Mouse (Mus musculus): ENCODE measurements around the gene Hmga1b.
"Not testable (repeated sequence)": the region's sequence is repeated elsewhere in the genome, so short reads cannot be mapped to it uniquely, and the experiment has no call there.

Gene Hmga1b

DNA sequence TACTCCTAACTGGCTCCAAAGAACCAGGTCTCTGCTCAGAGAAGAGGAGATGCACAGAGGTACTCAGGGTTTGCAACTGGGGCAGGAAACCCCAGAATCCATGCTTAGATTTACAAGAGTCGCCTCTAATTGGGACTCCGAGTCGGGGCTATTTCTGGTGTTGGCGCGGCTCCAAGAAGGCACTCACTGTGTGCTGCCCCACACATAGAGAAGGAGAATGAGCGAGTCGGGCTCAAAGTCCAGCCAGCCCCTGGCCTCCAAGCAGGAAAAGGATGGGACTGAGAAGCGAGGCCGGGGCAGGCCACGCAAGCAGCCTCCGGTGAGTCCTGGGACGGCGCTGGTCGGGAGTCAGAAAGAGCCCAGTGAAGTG, at the start of gene Hmga1b:
Gene Hmga1b (plus strand): TSS at position 123 of the 370 bp plus-strand sequence.
- DNase-seq, result not testable (repeated sequence)

DNA sequence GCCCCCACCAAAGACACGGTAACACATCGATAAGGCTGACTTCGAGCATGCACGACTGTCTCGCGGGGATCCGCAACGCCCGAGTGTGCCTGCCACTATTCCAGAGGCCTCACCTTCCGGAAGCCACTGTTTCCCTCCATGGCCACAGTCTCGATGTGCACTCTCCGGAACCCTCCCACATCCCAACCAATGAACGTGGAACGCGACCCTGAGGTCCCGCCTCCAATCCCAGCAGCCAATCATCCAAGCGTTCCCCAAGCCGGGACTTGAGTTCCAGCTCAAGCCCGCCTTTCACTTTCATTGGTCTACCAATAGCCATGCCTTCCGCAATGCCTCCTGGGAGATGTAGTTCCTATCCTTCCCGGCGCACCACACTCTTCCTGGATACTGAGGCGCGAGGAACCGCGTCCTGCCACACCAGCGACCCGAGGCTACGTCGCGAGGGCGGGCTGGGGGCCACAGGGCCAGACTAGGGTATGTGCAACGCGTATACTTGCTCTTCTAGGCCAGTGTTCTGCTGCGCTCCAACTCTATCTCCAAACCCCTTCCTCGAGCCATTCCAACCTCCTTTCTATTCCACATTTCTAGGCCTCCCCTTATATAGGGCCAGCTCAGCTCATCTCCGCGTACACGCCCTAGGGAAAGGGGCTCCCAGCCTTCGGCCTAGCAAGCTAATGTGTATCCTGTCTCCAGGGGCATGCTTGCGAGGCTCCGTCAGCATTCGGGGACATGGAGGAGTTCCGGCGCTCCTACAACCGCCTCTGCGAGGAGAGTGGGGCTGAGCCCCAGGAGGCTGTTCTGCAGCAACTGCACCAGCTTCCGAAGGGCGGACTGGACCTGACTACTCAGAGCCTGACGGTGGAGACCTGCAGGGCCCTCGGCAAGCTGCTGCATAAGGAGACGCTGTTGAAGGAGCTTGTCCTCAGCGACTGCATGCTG, 48.7 kb upstream of the Hmga1b start, which contains the start of the genes Cenpx and Lrrc45:
Gene Cenpx (minus strand): TSS at position 159 of the 939 bp plus-strand sequence.
Gene Lrrc45 (plus strand): TSS at position 346 of the 939 bp plus-strand sequence.
- peak; percentile 89 for DNase-seq

DNA sequence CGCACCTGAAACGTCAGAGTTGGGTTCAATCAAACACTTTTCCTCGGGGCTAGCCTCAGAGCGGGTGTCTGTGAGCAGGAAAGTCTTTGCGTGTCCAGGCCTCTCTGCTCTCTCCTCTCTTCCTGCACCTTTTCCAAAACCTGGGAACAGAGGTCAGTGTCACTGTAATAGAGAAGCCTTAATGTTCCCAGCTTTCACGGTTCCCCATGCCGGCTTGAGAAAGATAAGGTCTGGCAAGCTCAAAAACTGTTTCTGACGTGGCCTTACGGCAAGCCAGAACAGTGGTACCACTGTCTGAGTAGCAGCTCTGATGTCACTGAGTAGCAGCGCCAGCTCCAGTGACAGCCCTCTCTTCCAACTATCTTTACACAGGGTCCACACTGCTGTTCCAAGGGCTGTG, 48.0 kb upstream of the Hmga1b start:
- no peak for DNase-seq

DNA sequence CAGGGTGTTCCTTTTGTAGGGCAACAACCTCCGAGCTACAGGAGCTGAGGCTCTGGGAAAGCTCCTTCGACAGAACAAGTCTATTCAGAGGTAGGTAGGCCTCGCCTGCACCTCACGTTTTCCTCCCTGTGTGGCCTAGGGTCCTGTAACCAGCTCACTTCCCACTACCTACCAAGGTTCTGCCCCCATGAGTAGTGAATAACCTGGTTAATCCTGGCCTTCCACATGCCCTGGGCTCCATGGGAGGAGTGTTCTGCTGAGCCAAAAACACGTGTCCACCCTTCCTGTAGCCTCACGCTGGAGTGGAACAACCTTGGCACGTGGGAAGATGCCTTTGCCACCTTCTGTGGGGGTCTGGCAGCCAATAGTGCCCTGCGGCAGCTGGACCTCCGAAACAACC, 47.5 kb upstream of the Hmga1b start:
- no peak for DNase-seq

DNA sequence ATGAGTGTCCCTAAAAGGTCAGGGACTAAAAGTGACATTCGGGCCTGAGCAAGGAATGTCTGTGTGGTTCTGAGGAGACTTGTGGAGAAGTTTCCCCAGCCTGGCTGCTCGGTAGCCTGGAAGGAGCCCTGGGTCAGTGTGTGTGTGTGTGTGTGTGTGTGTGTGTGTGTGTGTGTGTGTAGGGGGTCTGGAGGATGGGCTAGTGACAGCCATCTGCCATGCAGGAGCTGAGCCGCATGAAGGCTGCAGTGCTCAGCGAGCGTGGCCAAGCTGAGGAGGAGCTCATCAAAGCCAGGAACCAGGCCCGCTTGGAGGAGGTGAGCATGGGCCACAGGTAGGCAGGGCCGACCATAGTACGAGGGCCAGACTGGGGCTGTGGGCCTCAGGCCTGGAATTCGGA, 43.4 kb upstream of the Hmga1b start:
- no peak for DNase-seq

DNA sequence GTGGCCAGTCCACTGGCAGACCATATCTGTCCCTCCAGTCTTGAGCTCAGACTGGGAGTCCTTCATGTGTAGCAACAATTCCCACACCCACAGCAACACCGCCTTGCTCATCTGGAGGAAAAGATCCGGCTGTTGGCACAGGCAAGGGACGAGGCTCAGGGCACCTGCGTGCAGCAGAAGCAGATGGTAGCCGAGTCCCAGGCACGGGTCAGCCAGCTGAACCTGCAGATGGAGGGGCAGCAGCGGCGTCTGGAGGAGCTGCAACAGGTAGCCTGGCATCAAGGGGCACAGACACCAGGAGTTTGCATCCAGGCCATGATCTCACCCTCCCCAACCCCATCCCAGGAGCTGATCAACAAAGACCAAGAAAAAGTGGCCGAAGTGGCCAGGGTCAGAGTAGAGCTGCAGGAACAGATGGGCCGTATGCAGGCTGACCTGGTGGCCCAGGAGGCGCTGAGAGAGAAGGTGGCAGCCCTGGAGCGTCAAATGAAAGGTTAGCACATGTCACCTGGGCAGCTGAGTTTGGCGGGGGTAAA, 42.7 kb upstream of the Hmga1b start:
- no peak for DNase-seq

DNA sequence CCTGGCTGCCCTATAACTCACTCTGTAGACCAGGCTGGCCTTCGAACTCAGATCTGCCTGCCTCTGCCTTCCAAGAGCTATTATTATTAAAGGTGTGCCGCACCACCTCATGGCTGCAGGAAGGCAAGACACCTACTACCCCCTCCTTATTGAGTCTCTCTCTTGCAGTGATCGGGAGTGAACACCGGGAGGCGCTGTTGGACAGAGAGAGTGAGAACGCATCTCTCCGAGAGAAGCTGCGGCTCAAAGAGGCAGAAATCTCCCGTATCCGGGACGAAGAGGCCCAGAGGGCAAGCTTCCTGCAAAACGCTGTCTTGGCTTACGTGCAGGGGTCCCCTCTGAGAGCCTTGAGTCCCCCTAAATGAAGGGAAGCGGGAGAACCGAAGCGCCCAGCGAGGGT, 42.1 kb upstream of the Hmga1b start:
- peak; percentile 98 for DNase-seq

DNA sequence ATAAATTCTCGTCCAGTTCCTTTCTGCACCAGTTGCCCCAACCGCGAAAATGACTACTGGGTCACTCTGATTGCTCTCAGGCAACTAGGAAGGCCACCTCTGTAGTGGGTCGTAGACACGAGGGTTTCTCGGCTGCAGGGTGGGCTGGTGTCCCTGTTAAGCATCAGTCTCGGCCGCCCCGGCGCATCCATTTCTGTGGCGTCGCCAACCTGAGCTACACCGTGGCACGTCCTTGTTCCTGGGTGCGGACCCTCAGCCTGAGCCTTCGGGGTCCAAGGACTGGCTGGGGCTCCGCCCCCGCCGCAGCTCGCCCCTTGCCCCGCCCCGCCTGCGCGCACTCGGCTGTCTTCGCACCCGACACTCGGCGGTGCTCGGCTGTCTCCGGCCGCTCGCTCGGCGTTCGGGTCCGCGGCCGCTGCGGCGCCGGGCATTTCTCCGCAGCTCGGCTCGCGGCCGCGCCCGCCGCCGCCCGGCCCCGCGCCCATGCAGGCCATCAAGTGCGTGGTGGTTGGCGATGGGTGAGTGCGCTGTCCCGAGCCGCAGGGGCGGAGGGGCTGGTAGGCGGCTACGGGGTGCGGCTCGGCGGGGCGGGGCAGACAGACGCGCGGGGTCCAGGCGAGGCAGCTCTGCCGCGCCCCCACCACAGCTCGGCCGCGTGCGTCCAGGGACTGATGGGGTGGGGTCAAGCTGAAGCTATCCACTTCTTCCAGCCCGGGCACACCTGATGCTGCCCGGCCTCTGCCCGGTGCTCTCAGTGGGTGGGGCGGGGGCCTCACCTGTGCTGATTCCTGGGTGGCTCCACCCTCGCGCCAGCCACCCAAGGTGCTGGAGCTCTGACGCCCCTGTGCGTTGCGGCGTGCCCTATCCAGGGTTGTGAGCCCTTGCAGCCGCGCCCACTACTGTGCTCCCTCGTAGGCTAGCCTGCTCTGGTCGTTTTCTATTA, 41.2 kb upstream of the Hmga1b start, which contains the start of gene Rac3:
Gene Rac3 (plus strand): TSS at position 347 of the 943 bp plus-strand sequence.
- DNase-seq, result peak; percentile 80

DNA sequence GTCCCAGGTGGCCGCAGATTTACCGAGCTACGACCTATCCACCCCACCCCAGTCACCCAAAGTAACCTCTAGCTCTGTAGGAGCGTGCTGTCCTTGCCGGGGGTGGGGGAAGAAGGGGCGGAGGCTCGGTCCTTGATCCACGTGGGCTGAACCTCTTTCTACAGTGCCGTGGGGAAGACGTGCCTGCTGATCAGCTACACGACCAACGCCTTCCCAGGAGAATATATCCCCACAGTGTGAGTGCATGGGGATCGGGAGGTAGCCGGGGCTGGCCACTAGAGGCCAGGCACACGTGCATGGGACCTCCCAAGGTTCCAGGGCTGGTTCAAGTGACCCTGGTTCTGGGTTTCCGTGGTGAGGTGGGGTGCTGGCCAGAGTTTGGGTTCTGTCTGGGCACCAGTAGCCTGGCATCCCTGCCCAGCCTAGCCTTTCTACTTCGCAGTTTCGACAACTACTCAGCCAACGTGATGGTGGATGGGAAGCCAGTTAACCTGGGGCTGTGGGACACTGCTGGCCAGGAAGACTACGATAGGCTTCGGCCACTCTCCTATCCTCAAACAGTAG, 40.4 kb upstream of the Hmga1b start:
- DNase-seq, result peak; percentile 46

DNA sequence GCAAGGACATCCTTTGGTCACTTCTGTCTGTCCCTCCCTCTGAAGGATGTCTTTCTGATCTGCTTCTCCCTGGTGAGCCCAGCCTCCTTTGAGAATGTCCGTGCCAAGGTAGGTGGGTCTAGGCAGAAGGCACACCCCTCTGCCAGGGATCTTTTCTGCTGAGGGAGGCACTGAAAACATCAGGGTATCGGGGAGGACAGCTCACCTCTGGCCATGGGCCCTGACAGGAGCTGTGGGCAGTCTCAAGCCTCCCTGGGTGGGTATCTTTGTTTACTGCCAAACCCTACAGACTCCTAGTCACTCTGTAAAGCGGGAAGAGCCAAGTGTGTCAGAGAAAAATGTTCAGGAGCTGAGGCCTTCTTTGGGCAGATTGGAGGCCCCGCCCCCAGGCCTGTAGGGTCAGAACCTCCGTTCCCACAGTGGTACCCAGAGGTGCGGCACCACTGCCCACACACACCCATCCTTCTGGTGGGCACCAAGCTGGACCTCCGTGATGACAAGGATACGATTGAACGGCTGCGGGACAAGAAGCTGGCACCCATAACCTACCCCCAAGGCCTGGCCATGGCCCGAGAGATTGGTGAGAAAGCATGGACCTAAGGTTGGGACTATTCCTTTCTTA, 39.7 kb upstream of the Hmga1b start:
- no peak for DNase-seq

DNA sequence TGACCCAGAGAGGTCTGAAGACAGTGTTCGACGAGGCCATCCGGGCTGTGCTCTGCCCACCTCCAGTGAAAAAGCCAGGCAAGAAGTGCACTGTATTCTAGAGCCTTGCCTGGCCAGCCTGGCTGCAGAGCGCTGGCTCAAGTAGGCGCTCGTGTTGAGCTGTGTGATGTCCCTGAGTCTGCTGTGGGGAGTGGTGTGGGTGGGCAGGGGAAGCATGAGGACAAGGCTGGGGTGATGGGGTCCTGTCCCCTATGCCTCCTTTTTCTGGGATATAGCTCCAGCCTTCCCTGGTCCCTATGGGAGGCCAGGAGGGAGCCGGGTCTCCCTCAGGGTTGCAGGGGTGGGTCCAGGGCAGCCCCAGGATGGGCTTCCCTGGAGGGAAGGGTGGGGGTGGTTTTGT, 39.1 kb upstream of the Hmga1b start:
- no peak for DNase-seq

DNA sequence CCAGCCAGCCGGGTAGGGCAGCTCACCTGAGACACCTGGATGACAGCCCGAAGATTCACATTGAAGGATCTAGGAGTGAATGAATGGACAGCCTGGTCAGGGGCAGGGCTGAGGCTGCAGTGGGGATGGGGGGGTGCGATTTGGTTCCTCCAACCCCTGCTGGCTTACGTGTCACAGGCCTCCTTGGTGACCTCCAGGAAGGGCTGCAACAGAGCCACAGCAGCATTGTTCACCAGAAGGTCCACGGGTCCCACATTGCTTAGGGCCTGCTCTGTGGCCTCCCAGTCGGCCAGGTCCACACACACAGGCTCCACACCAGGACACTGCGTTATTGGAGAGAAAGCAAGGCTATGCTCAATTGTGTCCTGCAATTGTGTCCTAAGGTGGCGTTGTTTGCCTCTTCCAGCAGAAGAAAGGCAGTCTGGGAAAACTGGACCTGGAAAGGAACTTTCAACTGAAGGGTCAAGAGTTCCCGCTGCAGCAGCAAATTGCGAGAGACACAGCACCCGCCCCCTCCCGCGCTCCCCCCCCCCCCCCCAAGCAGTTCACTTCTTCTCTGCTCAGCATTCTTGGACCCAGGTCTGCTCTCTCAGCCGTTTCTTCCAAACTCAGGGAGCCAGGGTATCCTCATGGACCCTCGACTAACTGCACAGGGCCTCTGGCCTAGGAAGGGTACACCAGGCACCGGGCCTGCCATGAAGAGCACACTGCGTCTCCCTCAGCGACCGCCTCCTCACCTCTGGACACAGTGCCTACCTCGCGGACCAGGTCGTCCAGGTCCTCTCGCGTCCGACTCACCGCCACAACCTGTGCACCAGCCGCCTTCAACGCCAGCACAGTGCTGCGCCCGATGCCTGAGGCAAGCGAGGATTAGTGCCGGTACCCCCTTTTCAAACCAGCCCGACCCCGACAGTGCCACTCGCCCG, 36.1 kb upstream of the Hmga1b start:
- DNase-seq, result no peak

DNA sequence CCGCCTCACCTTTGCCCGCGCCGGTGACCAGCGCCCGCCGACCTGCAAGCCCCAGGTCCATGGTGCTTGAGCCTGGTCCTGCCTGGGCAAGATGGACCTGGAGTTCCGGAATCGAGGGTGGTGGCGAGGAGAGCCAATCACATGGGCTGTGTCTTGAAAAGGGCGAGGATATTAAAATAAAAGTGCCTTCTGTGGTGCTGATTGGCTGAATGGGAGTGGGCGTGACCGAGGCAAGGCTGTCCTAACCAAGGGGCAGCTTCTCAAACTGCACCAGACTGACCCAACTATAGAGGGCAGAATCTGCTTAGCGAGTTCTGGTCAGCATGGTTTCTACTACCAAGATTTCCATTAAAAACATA, 35.4 kb upstream of the Hmga1b start, which contains the start of gene Dcxr:
Gene Dcxr (minus strand): TSS at position 113 of the 359 bp plus-strand sequence.
- peak; percentile 44 for DNase-seq

DNA sequence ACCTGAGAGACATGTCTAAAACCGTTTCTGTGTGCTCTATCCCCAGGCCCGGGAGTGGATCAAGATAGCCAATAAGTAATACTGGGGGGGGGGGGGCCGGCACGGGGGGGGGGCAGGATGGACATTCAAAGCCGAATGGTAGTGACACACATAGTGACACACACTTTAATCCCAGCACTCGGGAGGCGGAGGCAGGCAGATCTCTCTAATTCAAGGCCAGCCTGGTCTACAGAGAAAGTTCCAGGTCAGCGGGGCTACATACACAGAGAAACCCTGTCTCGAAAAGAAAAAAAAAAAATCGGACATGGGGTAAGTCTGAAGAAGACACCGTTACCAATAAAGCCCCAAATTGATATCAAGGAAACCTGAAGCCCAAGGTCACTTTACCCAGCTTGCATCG, 35.0 kb upstream of the Hmga1b start:
- no peak for DNase-seq

DNA sequence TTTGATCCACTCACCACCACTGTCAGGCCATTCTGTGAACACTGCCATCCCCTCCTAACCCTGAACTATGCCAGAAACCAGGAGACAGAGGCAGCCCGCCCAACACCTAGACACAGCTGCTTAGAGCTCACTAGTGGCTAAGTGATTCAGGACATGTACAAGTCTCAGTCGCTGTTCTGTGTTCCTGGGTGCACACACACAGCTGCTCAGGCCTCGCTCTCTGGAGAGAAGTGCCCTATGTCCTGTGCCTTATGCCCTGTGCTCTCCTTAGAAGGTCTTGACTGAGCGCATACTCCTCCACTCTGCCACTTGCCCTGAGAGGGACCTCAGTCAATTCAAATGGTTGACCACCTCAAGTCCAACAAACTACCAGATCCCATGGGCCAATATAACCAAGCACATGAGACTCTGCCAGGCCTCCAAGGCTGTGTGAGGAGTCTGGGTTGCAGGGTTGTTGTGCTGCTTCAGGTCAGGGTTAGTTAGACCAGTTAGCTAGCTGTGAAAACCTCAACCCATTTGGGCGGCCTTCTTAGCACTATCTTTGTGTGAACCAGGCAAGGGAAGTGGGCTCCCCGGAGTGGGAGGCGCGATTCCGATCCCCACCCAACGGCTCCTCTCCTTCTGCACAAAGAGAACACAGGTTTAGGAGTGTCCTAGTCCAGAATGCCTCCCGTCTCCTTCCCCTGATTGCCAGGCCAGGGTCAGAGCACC, 33.9 kb upstream of the Hmga1b start:
- DNase-seq, result no peak

DNA sequence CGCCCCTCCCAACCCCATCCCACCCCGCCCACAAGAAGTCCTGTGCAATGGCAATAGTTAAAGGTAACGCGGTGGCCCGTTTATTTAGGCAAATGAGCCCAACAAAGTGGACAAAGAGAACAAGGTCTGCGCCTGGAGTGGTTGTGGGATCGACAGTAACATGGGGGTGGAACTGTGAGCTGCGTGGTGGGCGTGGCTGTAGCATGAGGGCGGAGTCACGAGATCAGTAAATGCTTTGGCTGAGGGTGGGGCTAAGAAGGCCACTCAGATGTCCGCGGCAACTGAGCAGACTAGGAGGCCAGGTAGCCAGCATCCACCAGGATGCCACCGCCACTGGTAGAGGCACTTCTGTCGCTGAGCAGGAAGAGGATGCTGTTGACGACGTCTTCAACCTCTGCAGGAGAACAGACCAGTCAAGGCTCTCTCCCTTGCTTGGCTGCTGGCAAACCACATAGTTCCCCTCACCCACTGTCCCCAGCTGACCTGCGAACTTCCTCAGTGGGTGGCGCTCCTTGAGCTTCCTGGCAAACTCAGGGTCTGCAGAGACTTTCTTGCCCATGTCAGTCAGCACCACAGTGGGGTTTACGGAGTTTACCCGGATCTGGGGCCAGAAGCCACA, 33.1 kb upstream of the Hmga1b start:
- not testable (repeated sequence) for DNase-seq

DNA sequence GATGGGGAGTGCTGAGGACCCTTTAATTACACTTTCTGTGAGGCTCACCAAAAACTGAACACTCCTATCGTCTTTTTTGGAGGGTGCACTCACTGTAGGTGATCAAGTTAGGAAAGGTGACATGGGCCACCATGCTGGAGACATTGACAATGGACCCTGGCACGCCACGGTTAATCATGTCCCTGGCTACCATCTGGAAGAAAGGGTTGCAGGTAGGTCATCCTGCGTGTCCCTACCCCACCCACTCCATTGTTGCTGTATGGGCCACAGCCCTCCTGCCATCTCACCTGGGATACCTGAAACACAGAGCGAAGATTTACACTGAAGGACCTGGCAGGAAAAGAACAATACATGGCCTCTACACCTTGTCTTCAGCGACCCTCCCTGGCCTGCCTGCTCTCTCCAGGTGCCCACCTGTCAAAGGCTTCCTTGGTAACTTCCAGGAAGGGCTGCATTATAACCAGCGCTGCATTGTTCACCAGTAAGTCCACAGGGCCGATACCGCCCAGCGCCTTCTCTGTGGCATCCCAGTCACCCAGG, 32.2 kb upstream of the Hmga1b start:
- no peak for DNase-seq

DNA sequence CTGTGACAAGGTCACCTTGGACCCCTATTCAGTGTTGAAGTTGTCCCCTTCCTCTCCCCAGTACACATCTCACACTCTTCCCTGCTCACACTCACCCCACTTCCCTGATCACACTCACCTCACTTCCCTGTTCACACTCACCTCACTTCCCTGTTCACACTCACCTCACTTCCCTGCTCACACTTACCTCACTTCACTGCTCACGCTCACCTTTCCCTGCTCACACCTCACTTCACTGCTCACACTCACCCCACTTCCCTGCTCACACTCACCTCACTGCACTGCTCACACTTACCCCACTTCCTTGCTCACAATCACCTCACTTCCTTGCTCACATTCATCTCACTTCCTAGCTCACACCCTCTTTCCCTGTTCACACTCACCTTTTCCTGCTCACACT, 31.2 kb upstream of the Hmga1b start:
- no peak for DNase-seq

DNA sequence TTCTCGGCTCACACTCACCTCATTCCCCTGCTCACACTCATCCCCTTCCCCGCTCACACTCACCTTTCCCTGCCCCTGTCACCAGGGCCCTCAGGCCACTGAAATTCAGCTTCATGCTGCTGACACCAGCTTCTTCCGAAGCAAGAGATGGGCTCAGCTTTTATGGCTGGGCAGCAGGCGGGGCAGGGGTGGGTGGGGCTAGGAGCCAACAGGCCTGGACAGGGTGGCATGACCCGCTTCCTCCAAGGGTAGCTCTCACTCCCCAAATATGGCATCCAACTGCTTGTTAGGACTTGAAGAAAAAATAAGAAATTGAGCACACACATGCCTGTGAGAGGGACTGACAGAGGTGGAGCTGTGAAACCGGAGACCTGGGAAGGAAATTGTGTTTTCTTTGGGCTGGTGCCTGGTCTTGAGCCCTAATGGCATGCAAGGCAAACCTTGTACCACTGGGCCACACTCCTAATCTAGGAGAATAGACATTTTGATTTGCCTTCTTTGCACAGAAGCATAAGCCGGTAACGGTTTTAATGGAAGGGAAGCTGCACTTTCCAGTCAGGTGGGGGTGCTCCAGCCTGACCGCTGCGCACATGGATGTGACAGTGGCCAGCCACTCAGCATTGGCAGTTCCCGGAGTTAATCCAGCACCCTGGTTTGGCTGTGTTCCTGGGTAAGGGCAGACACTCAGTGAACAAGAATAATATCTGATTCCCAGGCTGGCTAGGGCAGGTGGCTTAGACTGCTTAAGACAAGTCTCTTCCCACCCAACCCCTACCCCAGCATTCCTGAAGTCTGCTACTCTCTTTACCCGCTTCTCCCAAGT, 30.5 kb upstream of the Hmga1b start, which contains the start of gene Cbr2:
Gene Cbr2 (minus strand): TSS at position 257 of the 823 bp plus-strand sequence.
- no peak for DNase-seq
